Mouse (Mus musculus): ENCODE data around the gene Olfr786. TPM values are rescaled to one million over a fixed set of nuclear protein-coding genes. Genes with fewer than 3 reads are reported as not detected.

Olfr786 gene
- polyA plus RNA-seq, 1 experiment from 2014 or later = not detected

Other genes starting within 250 kb of the Olfr786 start
- not detected in 2 replicates for gene Olfr772, start 249.4 kb upstream of the Olfr786 start, polyA plus RNA-seq (2014; fragmentation: Nextera tagmentation; extraction: Ambion mirVana)
- gene Olfr773, start 239.9 kb upstream of the Olfr786 start, polyA plus RNA-seq (2014; fragmentation: Nextera tagmentation; extraction: Ambion mirVana) = not detected in 2 replicates
- gene Olfr774, start 191.1 kb upstream of the Olfr786 start, polyA plus RNA-seq (2014; fragmentation: Nextera tagmentation; extraction: Ambion mirVana) = not detected in 2 replicates
- not detected in 2 replicates for gene Olfr775, start 178.9 kb upstream of the Olfr786 start, polyA plus RNA-seq (2014; fragmentation: Nextera tagmentation; extraction: Ambion mirVana)
- gene Olfr776, start 168.2 kb upstream of the Olfr786 start, polyA plus RNA-seq (2014; fragmentation: Nextera tagmentation; extraction: Ambion mirVana) = not detected in 2 replicates
- not detected in 2 replicates for gene Olfr777, start 155.8 kb upstream of the Olfr786 start, polyA plus RNA-seq (2014; fragmentation: Nextera tagmentation; extraction: Ambion mirVana)
- not detected in 2 replicates for gene Olfr780, start 109.2 kb upstream of the Olfr786 start, polyA plus RNA-seq (2014; fragmentation: Nextera tagmentation; extraction: Ambion mirVana)
- gene Olfr781, start 98.5 kb upstream of the Olfr786 start, polyA plus RNA-seq (2014; fragmentation: Nextera tagmentation; extraction: Ambion mirVana) = not detected in 2 replicates
- gene Olfr782, start 78.5 kb upstream of the Olfr786 start, polyA plus RNA-seq (2014; fragmentation: Nextera tagmentation; extraction: Ambion mirVana) = not detected in 2 replicates
- gene Olfr784, start 43.2 kb upstream of the Olfr786 start, polyA plus RNA-seq (2014; fragmentation: Nextera tagmentation; extraction: Ambion mirVana) = 0.08 TPM in 1 of 2 replicates, not detected in the other
- gene Olfr785, start 21.9 kb upstream of the Olfr786 start, polyA plus RNA-seq (2014; fragmentation: Nextera tagmentation; extraction: Ambion mirVana) = not detected in 2 replicates
- gene Olfr787, start 34.6 kb downstream of the Olfr786 start, polyA plus RNA-seq (2014; fragmentation: Nextera tagmentation; extraction: Ambion mirVana) = not detected in 2 replicates
- gene Olfr788, start 43.7 kb downstream of the Olfr786 start, polyA plus RNA-seq (2014; fragmentation: Nextera tagmentation; extraction: Ambion mirVana) = not detected in 2 replicates
- not detected in 2 replicates for gene Olfr789, start 57.4 kb downstream of the Olfr786 start, polyA plus RNA-seq (2014; fragmentation: Nextera tagmentation; extraction: Ambion mirVana)
- gene Olfr790, start 71.2 kb downstream of the Olfr786 start, polyA plus RNA-seq (2014; fragmentation: Nextera tagmentation; extraction: Ambion mirVana) = not detected in 2 replicates
- not detected in 2 replicates for gene Olfr791, start 94.5 kb downstream of the Olfr786 start, polyA plus RNA-seq (2014; fragmentation: Nextera tagmentation; extraction: Ambion mirVana)
- not detected in 2 replicates for gene Olfr792, start 111.9 kb downstream of the Olfr786 start, polyA plus RNA-seq (2014; fragmentation: Nextera tagmentation; extraction: Ambion mirVana)
- gene Olfr794, start 140.3 kb downstream of the Olfr786 start, polyA plus RNA-seq (2014; fragmentation: Nextera tagmentation; extraction: Ambion mirVana) = not detected in 2 replicates
- gene Olfr796, start 185.3 kb downstream of the Olfr786 start, polyA plus RNA-seq (2014; fragmentation: Nextera tagmentation; extraction: Ambion mirVana) = not detected in 2 replicates
- not detected in 2 replicates for gene Olfr798, start 200.6 kb downstream of the Olfr786 start, polyA plus RNA-seq (2014; fragmentation: Nextera tagmentation; extraction: Ambion mirVana)
- gene Olfr799, start 210.2 kb downstream of the Olfr786 start, polyA plus RNA-seq (2014; fragmentation: Nextera tagmentation; extraction: Ambion mirVana) = not detected in 2 replicates
- not detected in 2 replicates for gene Olfr800, start 230.4 kb downstream of the Olfr786 start, polyA plus RNA-seq (2014; fragmentation: Nextera tagmentation; extraction: Ambion mirVana)
- not detected in 2 replicates for gene Olfr801, start 246.6 kb downstream of the Olfr786 start, polyA plus RNA-seq (2014; fragmentation: Nextera tagmentation; extraction: Ambion mirVana)